In genomic region chr5:8257366-8257765, GRCm38 (mm10) we compare ENCODE assay signal across 16 mouse cellular contexts.
"Had no signal": no experiment of that assay in that cellular context is flagged by ENCODE, and none has a peak within 500 bp of the region (broad histone marks: within the 10 kb centered on the region; RNA-seq: fewer than 3 reads in every experiment).

No protein-coding gene starts in this region.

- DNase-seq: retina, postnatal 1 day; right cerebral cortex, adult 18-20 months; right cerebral cortex, postnatal 14 days; right cerebral cortex, postnatal 25 days; right cerebral cortex, postnatal 4 days; spleen, adult 18-20 months; thymus, adult 18-20 months; thymus, adult 2 months; thymus, postnatal 14 days; thymus, postnatal 25 days; thymus, postnatal 36 days; thymus, postnatal 4 days had no signal

- H3K9ac ChIP-seq: neural tube, embryonic 13.5 days; neural tube, embryonic 15.5 days; stomach, embryonic 15.5 days had no signal

- H3K36me3 ChIP-seq: neural tube, embryonic 13.5 days; neural tube, embryonic 15.5 days; stomach, embryonic 15.5 days had no signal

- H3K27ac ChIP-seq: neural tube, embryonic 13.5 days; neural tube, embryonic 15.5 days; stomach, embryonic 15.5 days; stomach, postnatal 0 days had no signal

- H3K4me3 ChIP-seq: neural tube, embryonic 13.5 days; neural tube, embryonic 15.5 days; stomach, embryonic 15.5 days had no signal

- H3K4me1 ChIP-seq: neural tube, embryonic 13.5 days; neural tube, embryonic 15.5 days; stomach, embryonic 15.5 days had no signal

- H3K9me3 ChIP-seq: neural tube, embryonic 13.5 days; neural tube, embryonic 15.5 days; stomach, embryonic 15.5 days had no signal

- H3K27me3 ChIP-seq: neural tube, embryonic 13.5 days; neural tube, embryonic 15.5 days; stomach, embryonic 15.5 days had no signal

- H3K4me2 ChIP-seq: neural tube, embryonic 13.5 days; neural tube, embryonic 15.5 days; stomach, embryonic 15.5 days had no signal
